Mouse (Mus musculus): ENCODE measurements around the gene Eipr1. TPM values are rescaled to one million over a fixed set of nuclear protein-coding genes. Genes with fewer than 3 reads are reported as not detected.

Gene Eipr1
- polyA plus RNA-seq, 1 experiment = 25.9 TPM

DNA sequence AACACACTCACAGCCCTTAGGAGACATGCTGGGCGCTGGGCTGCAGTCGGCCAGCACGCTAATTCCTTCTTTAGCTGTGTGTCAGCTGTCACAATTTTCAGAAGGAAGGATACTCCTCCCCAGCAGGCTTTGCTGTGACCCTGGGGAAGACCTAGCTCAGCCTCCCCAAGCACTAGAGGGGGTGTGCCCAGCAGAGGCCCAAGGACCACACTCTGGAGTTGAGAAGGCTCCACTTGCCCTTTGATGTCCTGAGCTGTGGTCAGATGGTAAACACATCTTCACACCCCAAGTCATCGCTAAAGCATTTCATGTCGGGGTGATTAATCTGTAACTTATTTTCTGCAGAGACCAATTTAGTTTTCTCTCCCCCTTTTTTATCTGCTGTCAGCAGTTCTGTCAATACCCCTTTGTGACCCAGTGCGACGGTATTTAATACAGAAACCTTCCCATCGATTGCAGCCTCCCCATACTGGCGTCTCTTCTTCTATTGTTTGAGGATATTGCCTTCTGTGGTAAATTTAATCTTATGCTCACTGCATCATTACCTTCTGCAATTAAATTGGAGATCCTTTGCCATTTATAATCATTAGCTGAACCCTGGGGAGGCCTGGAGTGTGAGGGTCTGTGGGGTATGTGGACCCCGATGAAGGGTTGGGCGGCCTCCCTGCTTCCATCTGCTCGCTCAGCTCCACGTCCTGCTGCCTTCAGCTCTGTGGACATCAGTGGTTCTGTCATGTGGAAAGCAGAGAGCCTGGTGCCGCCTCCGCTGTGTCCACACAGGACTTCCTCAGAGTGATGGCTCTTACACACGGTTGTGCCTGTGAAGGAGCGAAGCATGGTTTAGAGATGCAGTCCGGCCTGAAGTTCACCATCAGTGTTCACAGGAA lies 97.4 kb downstream of the Eipr1 start:
- Histone ChIP-seq H3K36me3 (ENCODE audit: control insufficient read depth, insufficient read depth, low read length) (no peaks in the 10 kb centered on the region), H3K4me1 (ENCODE audit: control insufficient read depth, insufficient read depth, low read length) (no peaks in the 10 kb centered on the region), H3K27me3 (replicated peaks; ENCODE audit: control insufficient read depth, insufficient read depth, low read length) (no peaks in the 10 kb centered on the region), H3K27ac (ENCODE audit: insufficient read depth, low read depth, low read length) (no peak overlapping the region), H3K4me3 (ENCODE audit: insufficient read depth, low read depth, low read length) (no peak overlapping the region)
- WGBS = 69% methylated on average over 18 of the region's 18 CpGs
- TF ChIP-seq CTCF (conservative IDR thresholded peaks at IDR 0.05; ENCODE audit: insufficient read depth, insufficient read length, low read depth, low read length) (no peak), POLR2A (IDR thresholded peaks at IDR 0.05; ENCODE audit: low read depth, low read length) (no peak)
- no peak for DNase-seq

DNA sequence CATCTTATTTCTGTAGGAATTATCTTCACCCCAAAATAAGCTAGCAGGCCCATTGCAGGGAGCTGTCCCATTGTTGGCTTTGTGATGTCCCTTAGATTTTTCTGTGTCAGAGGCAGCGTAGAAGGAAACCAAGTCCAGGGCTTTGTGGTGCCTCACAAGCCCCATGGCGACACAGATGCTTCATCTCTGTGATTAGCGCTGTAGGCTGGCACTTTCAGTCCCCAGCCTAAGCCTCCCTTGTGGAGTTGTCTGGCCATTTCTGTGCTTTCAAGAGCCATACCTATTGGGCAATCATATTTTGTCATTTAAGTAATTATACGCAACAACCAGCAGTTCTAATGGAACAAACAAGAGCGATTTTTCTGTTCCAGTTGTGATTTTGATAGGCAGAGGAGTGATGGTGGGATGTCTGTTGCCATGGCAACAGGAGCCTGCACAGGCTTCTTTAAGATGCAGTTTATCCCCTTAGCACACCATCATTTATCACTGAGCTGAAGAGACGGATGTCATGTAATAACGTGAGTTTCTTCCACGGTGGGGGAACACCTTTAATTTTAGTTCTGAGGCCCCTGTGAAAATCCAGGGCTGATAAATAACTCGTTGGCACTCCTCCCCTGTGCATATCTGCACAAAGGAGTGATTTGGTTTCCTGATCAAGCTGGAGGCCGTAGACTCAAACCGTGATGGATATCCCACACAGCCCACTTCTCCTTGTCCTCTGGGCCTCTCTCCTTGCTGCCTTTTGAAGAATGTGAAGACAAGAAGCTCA lies 108.1 kb downstream of the Eipr1 start:
- H3K27ac ChIP-seq (ENCODE audit: insufficient read depth, low read depth, low read length) = no peak overlapping the region
- H3K36me3 ChIP-seq (ENCODE audit: control insufficient read depth, insufficient read depth, low read length) = no peaks in the 10 kb centered on the region
- H3K4me1 ChIP-seq (ENCODE audit: control insufficient read depth, insufficient read depth, low read length) = no peaks in the 10 kb centered on the region
- H3K4me3 ChIP-seq (ENCODE audit: insufficient read depth, low read depth, low read length) = no peak overlapping the region
- no peaks in the 10 kb centered on the region for H3K27me3 ChIP-seq (replicated peaks; ENCODE audit: control insufficient read depth, insufficient read depth, low read length)
- TF ChIP-seq POLR2A (IDR thresholded peaks at IDR 0.05; ENCODE audit: low read depth, low read length) = no peak
- no peak for TF ChIP-seq CTCF (conservative IDR thresholded peaks at IDR 0.05; ENCODE audit: insufficient read depth, insufficient read length, low read depth, low read length)
- WGBS = 76% methylated on average over 11 of the region's 11 CpGs
- no peak for DNase-seq

GRCm38 (mm10) chr12:28860264-28860560 lies 108.6 kb downstream of the Eipr1 start:
- Histone ChIP-seq H3K4me3 (ENCODE audit: insufficient read depth, low read depth, low read length) (no peak overlapping the region), H3K4me1 (ENCODE audit: control insufficient read depth, insufficient read depth, low read length) (no peaks in the 10 kb centered on the region), H3K27ac (ENCODE audit: insufficient read depth, low read depth, low read length) (no peak overlapping the region), H3K27me3 (replicated peaks; ENCODE audit: control insufficient read depth, insufficient read depth, low read length) (no peaks in the 10 kb centered on the region), H3K36me3 (ENCODE audit: control insufficient read depth, insufficient read depth, low read length) (no peaks in the 10 kb centered on the region)
- DNase-seq = no peak
- TF ChIP-seq POLR2A (IDR thresholded peaks at IDR 0.05; ENCODE audit: low read depth, low read length) (no peak), CTCF (conservative IDR thresholded peaks at IDR 0.05; ENCODE audit: insufficient read depth, insufficient read length, low read depth, low read length) (no peak)
- 72% methylated on average over 5 of the region's 5 CpGs for WGBS

DNA sequence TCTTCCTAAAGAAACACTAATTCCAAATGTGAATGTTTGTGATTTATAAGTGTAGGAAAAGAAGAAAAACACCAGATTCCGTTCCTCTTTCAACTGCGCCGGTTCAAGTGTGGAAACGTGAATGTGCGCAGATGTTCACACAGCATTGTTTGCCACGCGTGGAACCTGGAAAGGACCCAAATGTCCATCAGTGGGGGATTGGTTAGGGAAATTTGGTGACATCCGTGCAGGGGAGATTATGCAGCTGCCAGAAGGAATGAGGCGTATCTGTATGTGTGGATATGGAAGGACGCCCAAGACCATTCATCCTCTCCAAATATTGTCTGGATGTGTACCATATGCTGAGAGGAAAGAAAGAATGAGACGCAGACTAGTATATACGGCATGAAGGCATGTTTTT lies 111.7 kb downstream of the Eipr1 start:
- 82% methylated on average over 12 of the region's 12 CpGs for whole genome bisulfite sequencing
- Histone ChIP-seq H3K36me3 (ENCODE audit: control insufficient read depth, insufficient read depth, low read length) (no peaks in the 10 kb centered on the region), H3K4me1 (ENCODE audit: control insufficient read depth, insufficient read depth, low read length) (no peaks in the 10 kb centered on the region), H3K27ac (ENCODE audit: insufficient read depth, low read depth, low read length) (no peak overlapping the region), H3K27me3 (replicated peaks; ENCODE audit: control insufficient read depth, insufficient read depth, low read length) (no peaks in the 10 kb centered on the region), H3K4me3 (ENCODE audit: insufficient read depth, low read depth, low read length) (no peak overlapping the region)
- TF ChIP-seq CTCF (conservative IDR thresholded peaks at IDR 0.05; ENCODE audit: insufficient read depth, insufficient read length, low read depth, low read length) (no peak), POLR2A (IDR thresholded peaks at IDR 0.05; ENCODE audit: low read depth, low read length) (no peak)
- no peak for DNase-seq

GRCm38 (mm10) chr12:28866121-28866520 lies 114.5 kb downstream of the Eipr1 start:
- 72% methylated on average over 1 of the region's 1 CpGs for WGBS
- Histone ChIP-seq H3K4me3 (ENCODE audit: insufficient read depth, low read depth, low read length) (no peak overlapping the region), H3K27me3 (replicated peaks; ENCODE audit: control insufficient read depth, insufficient read depth, low read length) (no peaks in the 10 kb centered on the region), H3K27ac (ENCODE audit: insufficient read depth, low read depth, low read length) (no peak overlapping the region), H3K36me3 (ENCODE audit: control insufficient read depth, insufficient read depth, low read length) (no peaks in the 10 kb centered on the region), H3K4me1 (ENCODE audit: control insufficient read depth, insufficient read depth, low read length) (no peaks in the 10 kb centered on the region)
- TF ChIP-seq POLR2A (IDR thresholded peaks at IDR 0.05; ENCODE audit: low read depth, low read length) (no peak), CTCF (conservative IDR thresholded peaks at IDR 0.05; ENCODE audit: insufficient read depth, insufficient read length, low read depth, low read length) (no peak)
- no peak for DNase-seq

- no peaks in the 10 kb centered on the region for H3K4me1 ChIP-seq (ENCODE audit: control insufficient read depth, insufficient read depth, low read length)
- no peak overlapping the region for H3K27ac ChIP-seq (ENCODE audit: insufficient read depth, low read depth, low read length)
- no peak overlapping the region for H3K4me3 ChIP-seq (ENCODE audit: insufficient read depth, low read depth, low read length)
- TF ChIP-seq POLR2A (IDR thresholded peaks at IDR 0.05; ENCODE audit: low read depth, low read length) (no peak), CTCF (conservative IDR thresholded peaks at IDR 0.05; ENCODE audit: insufficient read depth, insufficient read length, low read depth, low read length) (no peak)
- no peak for DNase-seq
- H3K36me3 ChIP-seq (ENCODE audit: control insufficient read depth, insufficient read depth, low read length) = no peaks in the 10 kb centered on the region
- 93% methylated on average over 4 of the region's 4 CpGs for WGBS
- no peaks in the 10 kb centered on the region for H3K27me3 ChIP-seq (replicated peaks; ENCODE audit: control insufficient read depth, insufficient read depth, low read length)
Measured at GRCm38 (mm10) chr12:28868794-28869193, 117.2 kb downstream of the Eipr1 start.

DNA sequence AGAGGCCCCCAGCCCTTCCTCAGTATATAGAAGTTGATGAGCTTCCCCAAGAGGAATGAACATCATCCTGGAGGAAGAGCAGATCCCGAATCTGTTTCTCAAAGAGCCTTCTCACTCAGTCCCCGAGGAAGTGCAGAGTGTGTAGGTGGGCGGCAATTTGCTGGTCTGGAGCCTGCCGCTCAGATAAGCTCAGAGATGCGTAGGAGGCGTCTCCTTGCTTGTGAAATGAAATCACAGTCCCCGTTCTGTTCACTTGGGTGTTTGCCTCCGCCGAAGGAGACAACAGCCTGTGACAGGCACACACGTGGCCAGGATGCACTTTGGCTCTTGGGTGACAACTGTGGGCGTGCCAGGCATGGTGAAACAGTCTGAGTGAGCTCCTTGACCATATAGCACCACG lies 120.7 kb downstream of the Eipr1 start:
- WGBS = 57% methylated on average over 12 of the region's 12 CpGs
- Histone ChIP-seq H3K27me3 (replicated peaks; ENCODE audit: control insufficient read depth, insufficient read depth, low read length) (no peaks in the 10 kb centered on the region), H3K4me1 (ENCODE audit: control insufficient read depth, insufficient read depth, low read length) (no peaks in the 10 kb centered on the region), H3K4me3 (ENCODE audit: insufficient read depth, low read depth, low read length) (no peak overlapping the region), H3K36me3 (ENCODE audit: control insufficient read depth, insufficient read depth, low read length) (no peaks in the 10 kb centered on the region), H3K27ac (ENCODE audit: insufficient read depth, low read depth, low read length) (no peak overlapping the region)
- DNase-seq = no peak
- no peak for TF ChIP-seq CTCF (conservative IDR thresholded peaks at IDR 0.05; ENCODE audit: insufficient read depth, insufficient read length, low read depth, low read length)
- TF ChIP-seq POLR2A (IDR thresholded peaks at IDR 0.05; ENCODE audit: low read depth, low read length) = no peak
